Mouse (Mus musculus): ENCODE measurements around the gene Adamts4.

- TF ChIP-seq CTCF (IDR thresholded peaks at IDR 0.05; ENCODE audit: insufficient read depth, low read depth, low read length), result peak; percentile 38; the same call in 1 of the 2 replicates
- TF ChIP-seq POLR2A (IDR thresholded peaks at IDR 0.05; ENCODE audit: insufficient read depth, low read depth, low read length), result no peak
Observed at GRCm38 (mm10) chr1:171220871-171221270, 29.4 kb upstream of the Adamts4 start.
